Mouse (Mus musculus) ovary, adult 18-20 months (tissue): Measurements from ENCODE around the gene Slc38a1.

ENCODE experiments used
- DNase-seq: peaks from one replicate; pipeline ENCODE4 v3.0.0; 2022; ENCODE audit warnings: low spot score, mixed read lengths

Gene Slc38a1

DNA sequence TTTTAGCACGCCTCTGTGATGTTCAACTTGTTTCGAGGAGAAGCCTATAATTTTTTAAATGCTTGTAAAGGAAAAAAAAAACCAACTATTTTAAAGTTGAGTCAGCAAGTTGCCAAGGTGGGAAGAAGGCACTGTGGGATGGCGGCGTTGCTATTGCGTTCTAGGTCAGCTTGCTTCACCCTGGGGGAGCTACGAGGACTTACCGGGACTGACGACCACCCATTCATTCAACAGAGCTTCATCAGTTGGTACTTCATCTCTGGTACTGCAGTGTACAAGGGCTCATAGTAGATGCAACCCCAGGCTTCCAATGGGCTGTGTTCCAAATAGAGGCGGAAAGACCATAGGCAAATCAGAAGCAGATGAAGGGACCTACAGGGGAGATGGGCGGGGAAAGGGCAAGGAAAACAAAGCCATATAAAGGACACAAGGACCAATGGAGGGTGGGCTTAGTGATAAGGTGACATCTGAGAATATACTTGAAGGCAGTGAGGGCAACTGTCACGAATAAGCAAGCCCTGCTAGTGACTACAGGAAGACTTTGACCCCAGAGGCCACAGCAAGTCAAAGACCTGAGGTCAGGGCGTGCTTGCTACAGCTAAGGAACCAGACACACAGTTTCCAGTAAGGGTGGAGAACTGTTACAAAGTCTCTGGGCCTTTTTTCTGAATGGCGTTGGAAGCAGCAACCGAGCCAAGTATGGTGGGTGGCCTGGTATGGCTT lies 82.0 kb downstream of the Slc38a1 start:
- DNase-seq = no peak

DNA sequence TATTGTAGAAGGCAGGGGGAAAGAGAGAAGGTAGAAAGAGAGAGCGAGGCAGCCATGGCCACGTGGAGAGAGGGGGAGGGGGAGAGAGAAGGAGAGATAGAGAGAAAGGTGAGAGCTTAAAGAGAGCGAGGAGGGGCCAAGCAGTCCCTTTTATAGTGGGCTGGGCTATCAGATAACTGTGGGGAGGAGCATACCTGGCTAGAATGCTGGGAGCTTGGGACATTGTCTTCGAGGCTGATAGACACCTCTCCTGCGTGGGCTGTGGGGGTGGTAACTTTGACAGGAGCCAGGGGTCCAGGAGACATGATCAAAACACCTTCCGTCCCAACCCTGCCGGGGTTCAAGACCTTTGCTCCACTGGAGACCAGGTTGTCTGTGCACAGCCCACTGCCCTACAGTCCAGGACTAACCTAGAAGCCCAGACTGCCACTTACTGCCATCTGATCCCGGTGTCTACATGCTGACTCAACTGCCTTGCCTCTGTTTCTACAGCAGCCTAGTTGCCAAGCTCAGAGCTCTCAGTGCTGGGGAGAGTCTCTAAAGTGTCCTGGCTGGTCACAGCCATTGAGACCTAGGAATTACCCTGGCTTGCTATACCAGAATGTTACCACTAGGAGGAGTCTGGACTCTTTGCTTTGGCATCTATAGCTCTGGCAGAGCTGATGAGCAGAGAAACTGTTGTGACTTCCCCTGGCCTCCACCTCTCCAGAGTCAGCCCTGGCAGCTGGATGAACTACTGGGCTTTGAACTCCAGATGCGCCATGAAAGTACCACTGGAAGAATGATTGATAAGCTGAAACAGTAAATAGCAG lies 90.9 kb downstream of the Slc38a1 start:
- peak; percentile 31 for DNase-seq

DNA sequence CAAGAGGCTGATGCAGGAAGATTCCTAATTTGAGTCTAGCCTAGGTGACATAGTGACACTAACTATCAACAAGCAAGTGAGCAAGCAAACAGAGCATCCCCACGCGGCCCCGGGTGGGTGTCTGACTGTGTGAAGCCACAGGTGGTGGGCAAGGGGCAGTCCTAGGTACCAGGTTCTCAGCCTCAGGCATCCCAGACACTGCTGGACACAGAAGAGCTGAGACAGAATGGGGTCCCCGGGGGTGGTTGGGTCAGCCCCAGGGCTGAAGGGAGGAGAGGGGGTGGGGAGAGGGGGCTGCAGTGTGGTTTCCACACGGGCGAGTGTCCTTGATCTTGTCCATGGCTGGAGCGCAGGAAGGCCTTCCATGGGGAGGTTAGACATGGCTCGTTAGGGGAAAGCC lies 91.6 kb downstream of the Slc38a1 start:
- no peak for DNase-seq

DNA sequence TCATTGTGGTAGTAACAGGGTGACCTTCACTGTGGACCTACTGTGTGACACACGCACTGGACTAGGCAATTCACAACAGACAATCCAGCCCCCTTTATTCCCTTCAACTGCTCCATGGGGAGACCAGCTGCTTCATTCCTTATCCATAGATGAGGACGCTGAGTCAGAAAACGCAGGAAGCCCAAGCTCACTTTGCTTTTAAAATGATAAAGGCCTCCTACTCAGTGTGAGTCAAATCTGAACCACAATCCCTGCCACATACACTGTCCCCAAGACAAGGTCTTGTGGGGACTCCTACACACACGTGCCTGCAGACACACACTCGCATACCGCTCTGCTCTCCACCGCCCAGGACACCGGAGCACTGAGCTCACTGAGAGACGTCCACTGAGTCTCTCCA lies 94.3 kb downstream of the Slc38a1 start:
- no peak for DNase-seq

DNA sequence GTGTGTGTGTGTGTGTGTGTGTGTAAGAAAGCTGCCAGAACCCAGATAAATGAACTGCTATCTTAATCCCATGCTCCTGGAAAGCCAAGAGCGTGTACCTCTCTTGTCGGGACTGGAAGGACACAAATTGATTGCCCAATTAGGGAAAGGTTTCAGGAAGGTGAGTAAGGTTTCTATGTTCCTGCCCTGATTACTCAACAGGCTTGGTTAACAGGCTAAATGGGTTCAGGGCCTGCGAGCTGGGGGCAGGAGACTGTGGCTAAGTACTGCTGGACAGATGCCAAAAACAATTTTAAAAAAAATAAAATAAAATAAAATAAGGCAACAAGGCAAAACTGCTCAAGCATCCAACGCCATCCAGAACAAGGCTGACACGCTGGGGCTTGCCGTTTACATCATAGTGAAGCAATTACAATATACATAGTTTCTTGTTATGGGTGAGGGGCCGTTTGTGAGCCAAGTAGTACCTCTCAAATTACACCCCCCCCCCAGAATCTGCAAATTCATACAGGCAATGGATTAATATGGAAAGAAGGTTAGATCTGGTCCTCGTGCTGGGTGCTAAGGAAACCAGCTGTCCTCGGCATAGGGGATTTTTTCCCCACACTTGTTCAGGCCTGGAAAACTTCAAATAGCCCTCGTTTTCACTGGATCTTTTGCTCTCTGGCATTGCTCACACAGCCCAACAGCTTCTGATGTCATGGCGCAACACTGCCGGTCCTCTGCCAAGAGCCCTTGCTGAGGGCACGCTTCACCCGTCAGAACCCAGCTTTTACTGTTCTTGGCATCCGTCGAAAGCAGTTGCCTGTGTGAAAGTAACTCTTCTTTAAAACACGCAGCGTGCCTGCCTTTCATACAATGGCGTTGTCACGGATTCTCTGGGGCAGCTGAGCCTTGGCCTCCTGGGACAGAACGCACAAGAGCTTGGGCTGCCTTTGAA lies 95.2 kb downstream of the Slc38a1 start:
- DNase-seq = no peak

DNA sequence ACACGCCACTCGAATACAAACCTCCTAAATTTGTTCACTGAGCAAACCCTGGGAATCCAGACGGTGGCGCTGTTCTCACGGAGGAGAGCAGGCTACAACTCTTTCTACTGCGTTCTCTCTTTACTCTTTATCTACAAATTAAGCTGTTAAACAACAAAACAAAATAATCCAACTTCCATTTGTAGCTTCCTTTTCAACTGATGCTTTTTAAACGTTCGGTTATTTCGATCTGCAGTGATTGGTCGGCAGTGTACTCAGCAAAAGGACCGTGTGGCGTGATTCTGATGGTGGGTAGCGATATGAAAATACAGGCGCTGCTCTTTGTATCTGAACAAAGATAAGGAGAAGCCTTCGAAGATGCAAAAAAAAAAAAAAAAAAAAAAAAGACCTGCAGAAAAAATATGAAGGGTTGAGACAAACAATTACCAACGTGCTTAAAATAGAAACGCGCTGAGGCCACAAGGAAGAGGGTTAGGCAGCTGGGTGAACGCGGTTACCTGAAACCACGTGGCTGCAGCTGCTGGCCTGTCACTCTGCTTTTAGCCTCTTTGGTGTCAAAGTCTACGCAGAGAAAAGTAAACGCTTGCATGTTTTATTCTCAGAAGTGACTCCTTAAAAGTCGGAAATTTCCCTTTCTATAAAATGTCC lies 99.4 kb downstream of the Slc38a1 start:
- DNase-seq = no peak

DNA sequence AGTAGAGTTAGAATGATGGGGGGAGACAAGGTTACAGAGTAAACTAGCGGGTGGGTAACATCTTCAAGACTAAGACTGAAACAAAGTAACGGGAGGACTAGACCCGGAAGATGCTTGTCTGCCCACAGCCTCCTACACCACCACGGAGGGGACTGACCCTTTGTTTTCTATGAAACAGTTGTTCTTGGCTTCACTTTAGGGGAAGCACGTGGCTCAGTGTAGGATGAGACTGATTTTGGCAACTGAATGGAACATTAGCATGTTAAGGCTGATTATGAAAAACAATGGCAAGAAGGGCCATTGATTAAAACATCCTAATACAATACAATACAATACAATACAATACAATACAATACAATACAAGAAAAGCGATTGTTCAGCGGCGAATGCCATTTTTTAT lies 100.6 kb downstream of the Slc38a1 start:
- DNase-seq = no peak

DNA sequence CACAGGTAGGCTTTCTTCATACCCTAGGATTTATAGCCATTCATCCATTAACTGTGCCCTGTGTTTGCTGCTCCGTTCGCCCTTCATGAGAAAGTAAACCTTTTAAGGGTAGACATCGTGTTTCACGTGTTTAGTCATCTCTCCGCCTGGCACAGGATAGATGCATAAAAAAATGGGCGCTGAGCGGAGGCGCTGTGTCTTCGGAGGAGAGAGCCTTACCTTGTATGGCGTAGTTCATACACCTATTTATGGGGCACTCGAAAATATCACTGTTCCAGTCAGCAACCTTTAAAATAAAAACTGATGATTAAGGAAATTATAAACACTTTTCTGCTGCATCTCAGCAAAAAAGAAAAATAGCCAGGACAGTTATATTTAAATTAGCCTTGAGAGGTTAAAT lies 105.4 kb downstream of the Slc38a1 start:
- no peak for DNase-seq

DNA sequence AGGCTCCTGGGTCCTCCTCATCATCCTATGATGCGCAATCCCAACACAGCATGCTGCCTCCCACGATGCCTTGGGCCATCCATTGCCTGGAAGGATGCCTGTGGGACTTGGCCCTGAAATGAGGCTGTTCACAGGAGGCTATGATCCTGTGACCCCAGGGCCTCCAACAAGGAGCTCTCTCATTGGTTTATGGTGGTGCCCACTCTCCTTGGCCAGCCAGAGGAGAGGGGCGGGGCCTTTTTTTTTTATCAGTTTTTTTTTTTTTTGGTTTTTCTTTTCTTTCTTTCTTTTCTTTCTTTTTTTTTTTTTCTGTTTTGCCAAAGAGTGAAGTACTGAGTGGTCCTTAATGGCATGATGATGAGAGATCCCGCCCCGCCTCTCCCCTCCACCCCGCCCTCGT lies 106.3 kb downstream of the Slc38a1 start:
- DNase-seq = no peak

DNA sequence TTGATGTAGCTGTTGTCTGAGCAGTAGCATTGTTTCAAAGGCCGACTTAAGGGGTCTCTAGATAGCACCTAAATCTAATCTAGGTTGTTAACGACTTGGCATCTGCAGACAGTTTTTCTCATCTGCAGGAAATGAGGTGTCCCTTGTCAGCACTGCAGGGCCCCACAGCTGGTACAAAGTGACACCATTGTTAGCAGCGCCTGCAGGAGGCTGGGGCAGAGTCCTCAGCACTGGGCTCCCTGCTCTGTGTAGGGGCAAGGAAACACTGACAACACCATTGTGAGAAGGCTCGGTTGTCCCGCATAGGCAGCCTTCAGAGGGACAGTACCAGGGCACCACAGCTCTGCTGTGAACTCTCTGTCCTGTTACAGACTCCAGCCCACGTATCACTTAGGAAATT lies 115.0 kb downstream of the Slc38a1 start:
- no peak for DNase-seq

DNA sequence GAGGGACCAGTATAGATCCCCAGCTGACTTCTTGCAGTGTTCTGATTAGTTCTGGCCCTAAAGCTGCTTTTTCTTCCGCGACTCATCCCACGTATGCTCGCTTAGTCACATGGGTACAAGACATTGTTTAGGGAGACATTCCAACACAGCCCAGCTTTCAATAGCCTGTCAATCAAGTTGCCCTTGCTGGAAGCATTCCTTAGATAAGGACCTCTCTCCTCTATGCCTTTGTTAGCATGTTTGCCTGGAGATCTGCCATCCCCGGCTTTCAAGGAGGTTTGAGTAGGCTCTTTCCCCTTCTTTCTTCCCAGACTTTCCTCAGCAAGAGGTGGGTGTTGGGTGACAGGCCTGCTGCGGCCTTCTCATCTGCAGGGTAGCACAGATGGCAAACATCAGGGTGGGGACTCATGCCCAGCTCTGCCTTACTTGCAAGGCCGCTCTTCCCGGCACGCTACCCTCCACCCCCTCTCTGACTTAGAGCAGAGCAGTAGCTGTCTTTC lies 118.4 kb downstream of the Slc38a1 start:
- peak; percentile 43 for DNase-seq
